Mouse (Mus musculus): ENCODE measurements around the gene Tbck.

Tbck gene

GRCm38 (mm10) chr3:132766033-132766726 is 82.2 kb downstream of the Tbck start:
- no peak for DNase-seq

- DNase-seq: no peak
Observed at GRCm38 (mm10) chr3:132772054-132772453, 88.1 kb downstream of the Tbck start.

GRCm38 (mm10) chr3:132776686-132777085 is 92.7 kb downstream of the Tbck start:
- no peak for DNase-seq

GRCm38 (mm10) chr3:132781103-132781502 is 97.2 kb downstream of the Tbck start:
- no peak for DNase-seq

GRCm38 (mm10) chr3:132783087-132783486 is 99.1 kb downstream of the Tbck start:
- DNase-seq: no peak

- DNase-seq: no peak
Observed at GRCm38 (mm10) chr3:132784732-132785131, 100.8 kb downstream of the Tbck start.

GRCm38 (mm10) chr3:132786690-132787089 is 102.7 kb downstream of the Tbck start:
- no peak for DNase-seq

- DNase-seq: no peak
Observed at GRCm38 (mm10) chr3:132787775-132788174, 103.8 kb downstream of the Tbck start.

- DNase-seq: no peak
Observed at GRCm38 (mm10) chr3:132791140-132791539, 107.2 kb downstream of the Tbck start.

GRCm38 (mm10) chr3:132800196-132800595 is 116.3 kb downstream of the Tbck start:
- DNase-seq: no peak

- DNase-seq: no peak
Observed at GRCm38 (mm10) chr3:132801910-132802309, 118.0 kb downstream of the Tbck start.

- DNase-seq: no peak
Observed at GRCm38 (mm10) chr3:132807888-132808579, 124.1 kb downstream of the Tbck start.

GRCm38 (mm10) chr3:132808951-132809350 is 125.0 kb downstream of the Tbck start:
- no peak for DNase-seq

GRCm38 (mm10) chr3:132811791-132812190 is 127.8 kb downstream of the Tbck start:
- no peak for DNase-seq

GRCm38 (mm10) chr3:132812356-132812755 is 128.4 kb downstream of the Tbck start:
- DNase-seq: peak; percentile 80

GRCm38 (mm10) chr3:132813147-132813546 is 129.2 kb downstream of the Tbck start:
- no peak for DNase-seq

- DNase-seq: no peak
Observed at GRCm38 (mm10) chr3:132813706-132814497, 130.0 kb downstream of the Tbck start.

GRCm38 (mm10) chr3:132814791-132815496 is 131.0 kb downstream of the Tbck start:
- peak; percentile 29 for DNase-seq

GRCm38 (mm10) chr3:132815497-132816326 is 131.8 kb downstream of the Tbck start:
- DNase-seq: no peak

GRCm38 (mm10) chr3:132819408-132819807 is 135.5 kb downstream of the Tbck start:
- no peak for DNase-seq

GRCm38 (mm10) chr3:132831179-132831873 is 147.4 kb downstream of the Tbck start:
- no peak for DNase-seq
